Mouse (Mus musculus): ENCODE results near the gene 4933417A18Rik. TPM values are rescaled to one million over a fixed set of nuclear protein-coding genes. Genes with fewer than 3 reads are reported as not detected.
"Not testable (repeated sequence)": the region's sequence is repeated elsewhere in the genome, so short reads cannot be mapped to it uniquely, and the experiment has no call there.

4933417A18Rik gene
- not detected in 2 replicates for polyA plus RNA-seq (2015; fragmentation: Nextera tagmentation; extraction: Ambion mirVana)

DNA sequence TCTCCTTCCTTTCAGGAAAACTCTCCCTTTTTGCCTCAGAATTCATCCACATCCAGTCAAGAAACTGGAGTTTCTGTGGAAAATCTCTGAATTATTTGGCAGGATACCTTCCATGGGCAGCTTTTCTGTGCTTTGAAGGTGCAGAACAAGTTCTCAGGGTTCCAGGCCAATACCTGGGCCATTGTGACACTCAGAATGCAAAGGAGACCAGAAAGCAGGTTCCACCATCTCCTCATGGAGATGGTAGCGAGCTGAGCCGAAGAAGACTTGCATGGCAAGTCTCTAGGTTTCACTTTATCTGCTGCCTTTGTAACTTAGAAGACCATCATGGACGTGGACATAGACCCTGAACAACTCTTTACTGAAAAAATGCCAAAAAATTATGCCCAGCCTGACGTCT is at the start of gene 4933417A18Rik, which contains the start of gene Fam217a:
Gene 4933417A18Rik (plus strand): TSS at position 200 of the 400 bp plus-strand sequence.
Gene Fam217a (minus strand): TSS at position 101 of the 400 bp plus-strand sequence.
- 73% methylated on average over 4 of the region's 4 CpGs for WGBS
- H3K9ac ChIP-seq, result no peak within 1 kb of the TSS
- H3K27me3 ChIP-seq, result no peaks in the 10 kb centered on the region
- no peaks in the 10 kb centered on the region for H3K36me3 ChIP-seq
- H3K9me3 ChIP-seq (replicated peaks), result no peaks in the 10 kb centered on the region
- H3K4me2 ChIP-seq, result no peak within 1 kb of the TSS
- no peak within 1 kb of the TSS for H3K27ac ChIP-seq
- H3K4me1 ChIP-seq (replicated peaks), result no peaks in the 10 kb centered on the region
- H3K4me3 ChIP-seq, result no peak within 1 kb of the TSS
- ATAC-seq (replicated peaks; ENCODE audit: insufficient number of reproducible peaks, insufficient read depth, low FRiP score, low read depth), result no peak

DNA sequence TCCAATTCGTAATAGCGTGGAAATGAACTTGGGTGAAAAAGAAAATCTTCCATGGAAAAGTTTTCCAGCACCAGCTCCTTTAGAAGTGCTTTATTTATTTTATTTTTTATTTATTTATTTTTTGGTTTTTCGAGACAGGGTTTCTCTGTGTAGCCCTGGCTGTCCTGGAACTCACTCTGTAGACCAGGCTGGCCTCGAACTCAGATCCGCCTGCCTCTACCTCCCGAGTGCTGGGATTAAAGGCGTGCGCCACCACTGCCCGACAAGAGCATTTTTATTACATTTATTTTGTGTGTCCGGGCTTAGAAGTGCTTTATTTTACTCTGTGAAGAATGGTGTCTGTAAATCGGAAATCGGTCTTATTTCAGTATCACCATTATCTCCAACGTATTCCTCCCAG is 49.5 kb upstream of the 4933417A18Rik start:
- H3K27me3 ChIP-seq; H3K36me3 ChIP-seq; ATAC-seq (replicated peaks; ENCODE audit: insufficient number of reproducible peaks, insufficient read depth, low FRiP score, low read depth); H3K9ac ChIP-seq; H3K9me3 ChIP-seq (replicated peaks): not testable (repeated sequence)
- Histone ChIP-seq H3K4me2 (peak overlapping the region; percentile 73), H3K4me3 (peak overlapping the region; percentile 92), H3K4me1 (replicated peaks) (peaks cover 25% of the 10 kb centered on the region), H3K27ac (peak overlapping the region; percentile 98)
- 15% methylated on average over 13 of the region's 13 CpGs for WGBS

GRCm38 (mm10) chr13:34875166-34875710 is 49.0 kb upstream of the 4933417A18Rik start, which contains the start of gene Prpf4b:
TSS of gene Prpf4b (plus strand) at chr13:34875302.
- under 1% methylated on average over 40 of the region's 40 CpGs for WGBS
- H3K9ac ChIP-seq, result peak within 1 kb of the TSS; percentile 97
- peaks cover 25% of the 10 kb centered on the region for H3K4me1 ChIP-seq (replicated peaks)
- H3K27me3 ChIP-seq, result no peaks in the 10 kb centered on the region
- ATAC-seq (replicated peaks; ENCODE audit: insufficient number of reproducible peaks, insufficient read depth, low FRiP score, low read depth), result peak; percentile 77
- H3K27ac ChIP-seq, result peak within 1 kb of the TSS; percentile 98
- H3K4me2 ChIP-seq, result peak within 1 kb of the TSS; percentile 73
- H3K9me3 ChIP-seq (replicated peaks), result no peaks in the 10 kb centered on the region
- no peaks in the 10 kb centered on the region for H3K36me3 ChIP-seq
- H3K4me3 ChIP-seq, result peak within 1 kb of the TSS; percentile 92

GRCm38 (mm10) chr13:34875741-34876445 is 48.3 kb upstream of the 4933417A18Rik start:
- ATAC-seq (replicated peaks; ENCODE audit: insufficient number of reproducible peaks, insufficient read depth, low FRiP score, low read depth), result peak; percentile 70
- peak overlapping the region; percentile 97 for H3K9ac ChIP-seq

DNA sequence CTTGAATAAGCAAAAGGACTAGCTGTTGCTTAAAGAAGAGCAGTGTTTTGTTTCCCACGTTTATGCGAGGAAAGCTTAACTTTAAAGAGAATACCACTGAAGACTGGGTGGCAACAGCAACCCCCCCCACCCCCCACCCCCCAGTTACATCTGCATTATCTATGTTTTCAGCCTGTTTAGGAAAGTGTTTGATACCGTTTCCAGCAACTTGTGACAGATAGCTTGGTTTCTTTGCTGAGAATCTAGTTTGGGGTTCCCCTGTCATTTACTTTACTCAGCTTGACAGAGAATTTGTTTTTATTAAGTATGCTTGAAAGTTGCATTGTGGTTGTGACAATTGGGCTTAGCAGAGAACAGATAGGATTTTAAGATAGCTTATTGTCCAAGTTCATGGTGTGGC is 47.7 kb upstream of the 4933417A18Rik start:
- Histone ChIP-seq H3K4me2 (peak overlapping the region; percentile 73), H3K27ac (peak overlapping the region; percentile 98), H3K9me3 (replicated peaks) (no peaks in the 10 kb centered on the region), H3K36me3 (no peaks in the 10 kb centered on the region), H3K9ac (peak overlapping the region; percentile 97), H3K4me1 (replicated peaks) (peaks cover 25% of the 10 kb centered on the region), H3K4me3 (peak overlapping the region; percentile 92), H3K27me3 (no peaks in the 10 kb centered on the region)
- ATAC-seq (replicated peaks; ENCODE audit: insufficient number of reproducible peaks, insufficient read depth, low FRiP score, low read depth), result no peak
- WGBS, result 2% methylated on average over 3 of the region's 3 CpGs

More at GRCm38 (mm10) chr13:34875741-34876445, 48.3 kb upstream of the 4933417A18Rik start:
- H3K4me3 ChIP-seq, result peak overlapping the region; percentile 92
- WGBS, result under 1% methylated on average over 48 of the region's 50 CpGs
- no peaks in the 10 kb centered on the region for H3K36me3 ChIP-seq
- peaks cover 25% of the 10 kb centered on the region for H3K4me1 ChIP-seq (replicated peaks)
- H3K9me3 ChIP-seq (replicated peaks), result no peaks in the 10 kb centered on the region
- no peaks in the 10 kb centered on the region for H3K27me3 ChIP-seq
- peak overlapping the region; percentile 98 for H3K27ac ChIP-seq
- H3K4me2 ChIP-seq, result peak overlapping the region; percentile 73

GRCm38 (mm10) chr13:34892871-34893270 is 31.3 kb upstream of the 4933417A18Rik start:
- Histone ChIP-seq H3K9ac (no peak overlapping the region), H3K27ac (no peak overlapping the region), H3K9me3 (replicated peaks) (no peaks in the 10 kb centered on the region), H3K27me3 (no peaks in the 10 kb centered on the region), H3K4me3 (no peak overlapping the region), H3K4me2 (no peak overlapping the region), H3K4me1 (replicated peaks) (no peaks in the 10 kb centered on the region), H3K36me3 (peaks cover 85% of the 10 kb centered on the region)
- WGBS, result 100% methylated on average over 1 of the region's 1 CpGs
- ATAC-seq (replicated peaks; ENCODE audit: insufficient number of reproducible peaks, insufficient read depth, low FRiP score, low read depth), result no peak

DNA sequence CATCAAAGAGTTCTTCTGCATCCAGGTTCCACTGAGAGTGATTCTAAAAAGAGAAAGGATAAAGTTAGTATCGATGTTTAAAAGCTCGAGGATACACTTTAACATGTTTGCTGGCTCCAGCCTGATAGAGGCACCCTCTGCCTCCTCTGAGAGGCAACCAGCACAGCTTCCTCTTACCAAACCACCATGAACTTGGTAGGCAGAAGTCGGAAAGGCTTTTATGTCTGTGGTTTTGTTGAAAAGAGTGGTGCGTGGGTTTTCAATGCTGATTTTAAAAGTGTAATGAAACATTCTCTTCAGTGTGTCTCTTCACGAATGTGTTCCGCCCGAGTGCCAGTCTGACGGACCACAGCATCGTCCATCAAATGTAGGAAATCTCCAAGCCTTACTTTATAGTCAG is 9.6 kb upstream of the 4933417A18Rik start:
- 75% methylated on average over 9 of the region's 9 CpGs for WGBS
- Histone ChIP-seq H3K4me3 (no peak overlapping the region), H3K9ac (no peak overlapping the region), H3K27me3 (no peaks in the 10 kb centered on the region), H3K36me3 (no peaks in the 10 kb centered on the region), H3K4me1 (replicated peaks) (peaks cover 10% of the 10 kb centered on the region; the same call in 1 of the 2 replicates), H3K27ac (no peak overlapping the region), H3K9me3 (replicated peaks) (no peaks in the 10 kb centered on the region), H3K4me2 (no peak overlapping the region)
- no peak for ATAC-seq (replicated peaks; ENCODE audit: insufficient number of reproducible peaks, insufficient read depth, low FRiP score, low read depth)

GRCm38 (mm10) chr13:34916520-34917167 is 7.6 kb upstream of the 4933417A18Rik start:
- Histone ChIP-seq H3K27me3 (no peaks in the 10 kb centered on the region), H3K36me3 (no peaks in the 10 kb centered on the region), H3K4me1 (replicated peaks) (0 out of 2 replicates have a peak, but pooled peaks cover 7% of the 10 kb centered on the region), H3K9me3 (replicated peaks) (no peaks in the 10 kb centered on the region), H3K27ac (no peak overlapping the region), H3K4me3 (peak overlapping the region; percentile 36), H3K9ac (0 out of 2 replicates have a peak overlapping the region, but pooled peaks have one; percentile 20), H3K4me2 (peak overlapping the region; percentile 69)
- peak; percentile 53; the same call in 1 of the 2 replicates for ATAC-seq (replicated peaks; ENCODE audit: insufficient number of reproducible peaks, insufficient read depth, low FRiP score, low read depth)
- WGBS, result 25% methylated on average over 37 of the region's 37 CpGs

DNA sequence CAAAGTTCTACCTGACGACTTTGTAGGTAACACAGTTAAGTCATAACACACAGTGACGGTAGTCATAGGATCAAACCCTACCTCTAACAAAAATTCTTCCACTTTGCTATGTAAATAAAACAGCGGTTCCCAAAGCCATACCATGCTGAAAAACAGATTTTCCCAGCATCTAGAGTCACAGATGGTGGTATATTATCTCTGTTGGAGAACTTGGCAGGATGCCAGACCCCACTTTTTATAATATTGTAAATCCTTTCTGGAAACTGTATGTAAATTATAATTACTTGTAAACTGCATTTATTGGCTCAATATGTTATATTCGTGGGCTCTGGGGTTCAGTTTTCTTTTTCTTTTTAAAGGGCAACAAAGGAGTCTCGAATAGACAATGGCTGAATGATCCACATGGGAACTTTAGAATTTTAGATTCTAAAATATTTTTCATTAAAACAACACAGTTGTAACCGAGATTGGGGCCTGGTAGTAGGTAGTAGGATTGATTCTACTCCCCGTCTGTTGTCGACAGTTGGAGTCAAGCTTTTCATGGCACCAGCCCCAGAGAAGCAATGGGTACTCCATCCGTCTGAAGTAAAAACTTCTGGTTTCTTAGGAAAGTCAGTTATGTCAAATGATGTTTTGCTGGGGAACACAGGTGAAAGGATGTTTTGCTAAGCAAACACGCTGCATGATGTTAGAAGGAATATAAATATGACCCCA is 10.9 kb downstream of the 4933417A18Rik start:
- Histone ChIP-seq H3K9me3 (replicated peaks) (no peaks in the 10 kb centered on the region), H3K4me1 (replicated peaks) (no peaks in the 10 kb centered on the region), H3K27ac (no peak overlapping the region), H3K4me2 (no peak overlapping the region), H3K36me3 (no peaks in the 10 kb centered on the region), H3K27me3 (no peaks in the 10 kb centered on the region), H3K9ac (no peak overlapping the region), H3K4me3 (no peak overlapping the region)
- WGBS, result 73% methylated on average over 10 of the region's 10 CpGs
- ATAC-seq (replicated peaks; ENCODE audit: insufficient number of reproducible peaks, insufficient read depth, low FRiP score, low read depth), result no peak

DNA sequence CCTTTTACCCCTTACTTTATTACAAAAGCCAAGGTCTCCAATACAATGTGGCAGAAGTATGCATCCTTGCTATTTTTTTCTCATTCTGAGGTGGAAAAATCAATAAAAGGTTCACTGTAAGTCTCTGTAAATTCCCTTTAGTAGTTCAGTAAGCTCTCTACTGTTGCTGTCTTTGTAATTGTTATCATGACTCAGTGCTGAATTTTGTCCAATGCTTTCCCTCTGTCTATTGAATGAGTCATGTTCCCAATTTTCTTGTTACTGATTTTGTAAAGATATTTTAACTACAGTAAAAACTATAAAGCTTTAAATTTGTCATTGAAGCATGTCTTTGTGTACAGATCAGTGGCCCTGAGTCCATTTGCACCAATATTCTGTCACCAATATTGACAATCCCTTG is 18.2 kb downstream of the 4933417A18Rik start:
- no peak overlapping the region for H3K27ac ChIP-seq

DNA sequence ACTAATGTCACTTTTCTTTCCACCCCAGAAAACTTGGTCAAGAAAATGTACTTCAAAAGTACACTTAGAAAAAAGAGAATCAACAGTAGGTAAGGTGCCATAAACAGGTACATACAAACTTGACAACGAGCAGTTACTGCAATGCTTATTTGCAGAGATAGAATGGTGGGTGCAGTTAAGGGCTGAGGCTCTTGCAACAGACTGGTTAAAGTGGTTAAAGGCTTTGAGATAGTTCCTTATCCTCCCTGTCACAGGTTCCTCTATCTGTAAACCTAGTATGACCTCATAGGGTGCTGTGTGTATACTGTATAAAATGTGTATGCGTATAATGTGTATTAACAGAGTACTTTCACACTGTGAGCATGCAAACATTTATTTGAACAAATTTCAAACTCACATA is 27.2 kb downstream of the 4933417A18Rik start:
- H3K4me1 ChIP-seq (replicated peaks); H3K36me3 ChIP-seq; H3K9me3 ChIP-seq (replicated peaks); H3K4me3 ChIP-seq; ATAC-seq (replicated peaks; ENCODE audit: insufficient number of reproducible peaks, insufficient read depth, low FRiP score, low read depth); H3K27ac ChIP-seq; H3K9ac ChIP-seq; H3K27me3 ChIP-seq; H3K4me2 ChIP-seq: not testable (repeated sequence)
- 92% methylated on average over 2 of the region's 2 CpGs for WGBS

More for the DNA sequence above, 18.2 kb downstream of the 4933417A18Rik start:
- Histone ChIP-seq H3K36me3 (no peaks in the 10 kb centered on the region), H3K4me1 (replicated peaks) (no peaks in the 10 kb centered on the region), H3K27me3 (no peaks in the 10 kb centered on the region), H3K4me2 (no peak overlapping the region), H3K9ac (no peak overlapping the region), H3K9me3 (replicated peaks) (no peaks in the 10 kb centered on the region), H3K4me3 (no peak overlapping the region)
- ATAC-seq (replicated peaks; ENCODE audit: insufficient number of reproducible peaks, insufficient read depth, low FRiP score, low read depth), result no peak
